Mouse (Mus musculus): ENCODE results near the gene Nat8f5. TPM values are rescaled to one million over a fixed set of nuclear protein-coding genes. Genes with fewer than 3 reads are reported as not detected.
"Not testable (repeated sequence)": the region's sequence is repeated elsewhere in the genome, so short reads cannot be mapped to it uniquely, and the experiment has no call there.

Nat8f5 gene
- polyA plus RNA-seq, 1 experiment from 2014 or later = not detected

- DNase-seq (ENCODE audit: low spot score) = not testable (repeated sequence)
These were observed 15.3 kb upstream of the Nat8f5 start for GRCm38 (mm10) chr6:85836098-85836497.

DNA sequence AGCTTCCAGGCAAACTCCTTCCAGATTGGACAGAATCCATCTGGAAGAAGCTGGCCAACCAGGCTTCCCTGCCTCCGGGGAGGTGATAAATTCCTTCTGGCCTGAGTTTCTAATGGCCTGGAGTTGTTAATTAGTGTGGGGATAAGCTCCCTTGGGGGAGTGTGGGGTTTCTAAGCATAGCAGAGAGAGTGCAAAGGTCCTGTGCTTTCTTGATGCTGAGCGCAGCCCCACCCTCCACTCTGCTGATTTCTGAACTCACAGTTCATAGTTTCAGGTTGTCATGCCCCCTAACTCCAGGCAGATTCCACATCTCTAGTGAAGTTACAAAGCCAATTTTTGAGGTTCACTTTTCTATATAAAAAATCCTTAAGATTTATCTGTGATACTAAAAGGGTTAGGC lies 14.3 kb upstream of the Nat8f5 start:
- DNase-seq (ENCODE audit: low spot score) = not testable (repeated sequence)

DNA sequence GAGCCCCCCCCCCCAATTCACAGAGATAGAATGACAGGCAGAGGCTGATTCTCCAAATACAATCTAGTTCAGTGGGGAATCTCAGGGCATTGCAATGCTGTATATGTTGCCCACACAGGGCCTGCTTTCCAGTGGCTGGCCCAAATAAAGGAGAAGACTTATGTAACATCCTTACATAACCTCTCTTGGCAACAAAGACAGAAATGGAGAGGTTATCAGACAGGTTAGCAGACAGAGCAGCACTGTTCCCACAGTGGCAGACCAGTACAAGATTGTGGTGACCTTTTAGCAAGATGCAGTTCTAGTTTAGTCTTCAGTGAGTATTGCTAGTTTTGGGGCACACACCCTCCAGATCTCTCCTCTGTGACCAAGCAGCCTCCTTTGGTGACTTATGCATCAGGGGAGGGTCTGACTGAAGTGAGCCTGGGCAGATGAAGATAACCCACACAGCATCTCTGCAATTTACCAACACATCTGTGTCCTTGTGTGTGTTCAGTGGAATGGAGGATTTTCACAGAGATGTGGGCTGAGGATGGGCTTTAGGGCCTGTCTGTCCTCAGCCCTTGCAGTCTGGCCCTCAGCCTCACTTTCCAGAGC lies 13.8 kb upstream of the Nat8f5 start:
- DNase-seq (ENCODE audit: low spot score) = not testable (repeated sequence)

DNA sequence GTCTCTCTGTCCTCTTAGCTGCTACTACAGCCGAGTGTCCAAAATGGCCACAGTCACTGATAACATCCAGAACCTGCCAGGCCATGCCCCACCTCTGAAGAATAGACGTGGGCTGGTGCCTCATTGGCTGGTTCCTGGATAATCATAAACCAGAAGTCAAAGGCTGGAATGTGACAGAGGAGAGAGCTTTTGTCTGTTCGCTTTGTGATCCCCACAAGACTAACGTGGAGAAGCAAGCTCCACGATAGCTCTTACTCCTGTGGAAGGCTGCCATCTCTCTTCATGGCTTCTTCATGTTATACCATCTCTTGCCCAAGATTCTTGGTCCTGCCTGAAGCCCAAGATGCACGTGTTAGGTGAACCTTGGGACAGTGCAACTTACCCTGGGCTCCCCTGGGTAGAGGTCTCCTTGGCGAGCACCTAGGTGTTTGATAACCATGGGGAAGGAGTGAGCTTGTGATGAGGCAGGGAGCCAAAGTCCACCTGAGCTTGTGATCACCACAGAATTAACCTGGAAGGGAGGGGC lies 11.1 kb upstream of the Nat8f5 start, which contains the start of gene Nat8:
Gene Nat8 (minus strand): TSS at position 287 of the 526 bp plus-strand sequence.
- no peak for DNase-seq (ENCODE audit: low spot score)

- no peak for DNase-seq (ENCODE audit: low spot score)
These were observed 8.7 kb upstream of the Nat8f5 start for GRCm38 (mm10) chr6:85829462-85829861.

DNA sequence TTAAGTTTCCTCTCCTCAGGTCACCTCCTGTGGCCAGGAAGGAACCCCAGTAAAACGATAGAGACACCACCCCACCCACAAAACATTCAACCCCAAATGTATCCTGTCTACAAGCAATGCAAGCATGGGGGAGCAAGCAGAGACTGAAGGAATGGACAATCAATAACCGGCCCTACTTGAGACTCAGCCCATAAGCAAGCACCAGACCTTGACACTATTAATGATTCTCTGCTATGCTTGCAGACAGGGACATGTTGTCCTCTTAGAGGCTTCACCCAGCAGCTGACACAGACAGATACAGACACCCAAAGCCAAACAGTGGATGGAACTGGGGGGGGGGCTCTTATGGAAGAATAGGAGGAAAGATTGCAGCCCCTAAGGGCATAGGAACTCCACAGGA lies 5.1 kb upstream of the Nat8f5 start:
- DNase-seq (ENCODE audit: low spot score) = no peak

DNA sequence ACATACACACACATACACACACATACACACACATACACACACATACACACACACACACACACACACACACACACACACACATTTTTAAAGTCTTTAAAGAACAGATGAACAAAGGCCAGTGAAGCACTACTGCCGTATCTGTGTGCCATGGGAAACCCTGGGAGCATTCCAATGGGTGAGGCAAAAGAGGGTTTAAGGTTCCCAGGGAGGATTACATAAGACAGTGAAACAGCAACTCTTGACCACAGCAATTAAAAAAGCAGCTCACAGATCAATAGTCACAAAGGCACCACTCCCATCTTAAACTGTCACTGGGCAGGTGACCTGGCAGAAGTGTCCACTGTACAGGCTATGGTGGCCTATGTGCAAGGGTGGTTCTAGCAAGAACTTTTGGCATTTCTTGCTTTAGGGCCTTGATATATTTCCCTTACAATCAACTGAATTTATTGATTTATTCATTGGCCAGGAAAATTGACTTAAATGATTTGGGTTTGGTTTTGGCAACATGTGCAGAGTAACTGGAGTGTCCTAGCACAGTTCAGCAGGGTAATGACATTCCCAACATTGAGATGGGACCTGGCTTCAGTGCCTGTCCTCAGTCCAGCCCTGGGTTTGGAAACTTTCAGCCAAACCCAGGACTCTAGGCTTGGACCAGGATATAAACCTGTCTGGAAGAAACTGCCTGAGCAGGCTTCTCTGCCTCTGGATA lies 2.8 kb upstream of the Nat8f5 start:
- no peak for DNase-seq (ENCODE audit: low spot score)

GRCm38 (mm10) chr6:85822286-85822685 lies 1.5 kb upstream of the Nat8f5 start:
- no peak for DNase-seq (ENCODE audit: low spot score)

- no peak for DNase-seq (ENCODE audit: low spot score)
These were observed 2.4 kb downstream of the Nat8f5 start for GRCm38 (mm10) chr6:85818338-85818737.

- no peak for DNase-seq (ENCODE audit: low spot score)
These were observed 7.4 kb downstream of the Nat8f5 start for GRCm38 (mm10) chr6:85813339-85813738.

DNA sequence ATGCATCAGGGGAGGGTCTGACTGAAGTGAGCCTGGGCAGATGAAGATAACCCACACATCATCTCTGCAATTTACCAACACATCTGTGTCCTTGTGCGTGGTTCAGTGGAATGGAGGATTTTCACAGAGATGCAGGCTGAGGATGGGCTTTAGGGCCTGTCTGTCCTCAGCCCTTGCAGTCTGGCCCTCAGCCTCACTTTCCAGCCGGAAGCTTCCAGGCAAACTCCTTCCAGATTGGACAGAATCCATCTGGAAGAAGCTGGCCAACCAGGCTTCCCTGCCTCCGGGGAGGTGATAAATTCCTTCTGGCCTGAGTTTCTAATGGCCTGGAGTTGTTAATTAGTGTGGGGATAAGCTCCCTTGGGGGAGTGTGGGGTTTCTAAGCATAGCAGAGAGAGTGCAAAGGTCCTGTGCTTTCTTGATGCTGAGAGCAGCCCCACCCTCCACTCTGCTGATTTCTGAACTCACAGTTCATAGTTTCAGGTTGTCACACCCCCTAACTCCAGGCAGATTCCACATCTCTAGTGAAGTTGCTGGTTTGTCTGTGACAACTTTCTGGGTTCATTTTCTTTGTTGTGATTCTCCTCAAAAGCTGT lies 9.7 kb downstream of the Nat8f5 start:
- DNase-seq (ENCODE audit: low spot score) = not testable (repeated sequence)

GRCm38 (mm10) chr6:85810514-85810913 lies 10.3 kb downstream of the Nat8f5 start:
- DNase-seq (ENCODE audit: low spot score) = not testable (repeated sequence)

- DNase-seq (ENCODE audit: low spot score) = not testable (repeated sequence)
These were observed 11.0 kb downstream of the Nat8f5 start for GRCm38 (mm10) chr6:85809784-85810183.

GRCm38 (mm10) chr6:85803180-85803579 lies 17.6 kb downstream of the Nat8f5 start:
- DNase-seq (ENCODE audit: low spot score) = not testable (repeated sequence)

Small RNAs within 50 kb of the gene (microRNA-seq; reads per million reads assigned to microRNA genes)
- gene Mir6375 (ENCODE audit: borderline number of aligned reads) = not detected

Other genes with a start within 250 kb of the Nat8f5 start
- 2.6 and 2.9 TPM in 2 replicates for gene Alms1, start 233.4 kb downstream of the Nat8f5 start, polyA plus RNA-seq (2015; fragmentation: Nextera tagmentation; extraction: Ambion mirVana)
- not detected in 2 replicates for gene Nat8f7, start 107.8 kb downstream of the Nat8f5 start, polyA plus RNA-seq (2015; fragmentation: Nextera tagmentation; extraction: Ambion mirVana)
- not detected in 2 replicates for gene Nat8f3, start 55.2 kb downstream of the Nat8f5 start, polyA plus RNA-seq (2015; fragmentation: Nextera tagmentation; extraction: Ambion mirVana)
- gene Nat8f6, start within 50 bp of the Nat8f5 start, polyA plus RNA-seq (2015; fragmentation: Nextera tagmentation; extraction: Ambion mirVana) = not detected in 2 replicates
- gene Nat8, start 11.1 kb upstream of the Nat8f5 start, polyA plus RNA-seq (2015; fragmentation: Nextera tagmentation; extraction: Ambion mirVana) = 0.15 TPM in 1 of 2 replicates, not detected in the other
- 0.06 and 0.09 TPM in 2 replicates for gene Nat8f2, start 48.2 kb upstream of the Nat8f5 start, polyA plus RNA-seq (2015; fragmentation: Nextera tagmentation; extraction: Ambion mirVana)
- 3.1 and 4.3 TPM in 2 replicates for gene Nat8f4, start 83.9 kb upstream of the Nat8f5 start, polyA plus RNA-seq (2015; fragmentation: Nextera tagmentation; extraction: Ambion mirVana)
- gene Tprkb, start 90.9 kb upstream of the Nat8f5 start, polyA plus RNA-seq (2015; fragmentation: Nextera tagmentation; extraction: Ambion mirVana) = 33.6 and 44.3 TPM in 2 replicates
- 8.6 and 9.5 TPM in 2 replicates for gene Nat8f1, start 94.7 kb upstream of the Nat8f5 start, polyA plus RNA-seq (2015; fragmentation: Nextera tagmentation; extraction: Ambion mirVana)
- 77.1 and 80.9 TPM in 2 replicates for gene Dusp11, start 140.7 kb upstream of the Nat8f5 start, polyA plus RNA-seq (2015; fragmentation: Nextera tagmentation; extraction: Ambion mirVana)
- gene Figla, start 195.2 kb upstream of the Nat8f5 start, polyA plus RNA-seq (2015; fragmentation: Nextera tagmentation; extraction: Ambion mirVana) = not detected in 2 replicates
- 0.05 and 0.18 TPM in 2 replicates for gene Add2, start 207.7 kb upstream of the Nat8f5 start, polyA plus RNA-seq (2015; fragmentation: Nextera tagmentation; extraction: Ambion mirVana)

All from thymus, postnatal 0 days (tissue).